8 mouse cellular contexts compared by ENCODE assay signal in genomic region chr5:53590179-53590765, GRCm38 (mm10).
DNase-seq lines count a peak whose midpoint lies in the region; ATAC-seq and TF ChIP-seq lines count a peak whose summit lies in the region.

No protein-coding gene starts in this region.

- peak overlapping the region; percentile 91 for H3K4me3 ChIP-seq in heart, embryonic 12.5 days
- H3K4me3 ChIP-seq in kidney, postnatal 0 days (replicated peaks; ENCODE audit: low read depth, low read length): peak overlapping the region; percentile 84
- H3K4me3 ChIP-seq in liver, embryonic 11.5 days (ENCODE audit: low read depth, low read length): peak overlapping the region; percentile 89
- peak overlapping the region; percentile 84 for H3K4me3 ChIP-seq in stomach, embryonic 14.5 days (ENCODE audit: low read depth, low read length)

- H3K27ac ChIP-seq in heart, embryonic 12.5 days (ENCODE audit: poor library complexity, severe bottlenecking): peak overlapping the region; percentile 98
- peak overlapping the region; percentile 99 for H3K27ac ChIP-seq in kidney, postnatal 0 days
- H3K27ac ChIP-seq in liver, embryonic 11.5 days (ENCODE audit: low read depth, low read length): peak overlapping the region; percentile 92
- peak overlapping the region; percentile 99 for H3K27ac ChIP-seq in stomach, embryonic 14.5 days (ENCODE audit: low read length)

- TF ChIP-seq CTCF in kidney, postnatal 0 days (IDR thresholded peaks at IDR 0.05; ENCODE audit: low read depth): no peak

- H3K36me3 ChIP-seq in heart, embryonic 12.5 days: no peaks in the 10 kb centered on the region
- H3K36me3 ChIP-seq in kidney, postnatal 0 days (ENCODE audit: insufficient read depth, low read length): no peaks in the 10 kb centered on the region
- H3K36me3 ChIP-seq in liver, embryonic 11.5 days (ENCODE audit: control insufficient read depth, insufficient read depth, low read length): no peaks in the 10 kb centered on the region
- H3K36me3 ChIP-seq in stomach, embryonic 14.5 days (ENCODE audit: control insufficient read depth, insufficient read depth, low read length): no peaks in the 10 kb centered on the region

- no peaks in the 10 kb centered on the region for H3K27me3 ChIP-seq in heart, embryonic 12.5 days (replicated peaks)
- H3K27me3 ChIP-seq in kidney, postnatal 0 days (ENCODE audit: insufficient read depth, low read length): no peaks in the 10 kb centered on the region
- no peaks in the 10 kb centered on the region for H3K27me3 ChIP-seq in liver, embryonic 11.5 days (replicated peaks; ENCODE audit: control insufficient read depth, insufficient read depth, low read length)
- no peaks in the 10 kb centered on the region for H3K27me3 ChIP-seq in stomach, embryonic 14.5 days (ENCODE audit: control insufficient read depth, insufficient read depth, low read length)

- peak; percentile 71 for ATAC-seq in erythroid progenitor cell, adult 5-6 weeks (replicated peaks; ENCODE audit: low FRiP score, poor library complexity, severe bottlenecking)
- ATAC-seq in heart, embryonic 12.5 days (ENCODE audit: insufficient number of reproducible peaks, low FRiP score): peak; percentile 89
- ATAC-seq in kidney, postnatal 0 days (replicated peaks; ENCODE audit: low FRiP score, low read depth): peak; percentile 90
- ATAC-seq in liver, embryonic 11.5 days (replicated peaks; ENCODE audit: low FRiP score): peak; percentile 84
- peak; percentile 88 for ATAC-seq in stomach, embryonic 14.5 days (ENCODE audit: insufficient number of reproducible peaks, insufficient read depth, low FRiP score, low read depth)

- DNase-seq in CD4-positive helper T cell, adult 2 months (ENCODE audit: low read depth, low spot score): peak; percentile 93
- peak; percentile 97 for DNase-seq in brain, embryonic 18.5 days (ENCODE audit: low read depth, low spot score)
- DNase-seq in kidney, postnatal 0 days (ENCODE audit: low spot score): peak; percentile 98
- peak; percentile 99 for DNase-seq in liver, embryonic 11.5 days (ENCODE audit: low spot score)
- peak; percentile 94 for DNase-seq in naive thymus-derived CD4-positive, alpha-beta T cell, adult 2 months (ENCODE audit: low read depth)

- peak overlapping the region; percentile 97 for H3K9ac ChIP-seq in heart, embryonic 12.5 days
- H3K9ac ChIP-seq in kidney, postnatal 0 days (ENCODE audit: low read depth, low read length): peak overlapping the region; percentile 97
- peak overlapping the region; percentile 88 for H3K9ac ChIP-seq in liver, embryonic 11.5 days (ENCODE audit: low read depth, low read length)
- peak overlapping the region; percentile 95 for H3K9ac ChIP-seq in stomach, embryonic 14.5 days (replicated peaks; ENCODE audit: low read depth, low read length)

- peaks cover 16% of the 10 kb centered on the region for H3K4me1 ChIP-seq in heart, embryonic 12.5 days (replicated peaks)
- 0 out of 2 replicates have a peak, but pooled peaks cover 8% of the 10 kb centered on the region for H3K4me1 ChIP-seq in kidney, postnatal 0 days (replicated peaks; ENCODE audit: insufficient read depth, low read length)
- peaks cover 7% of the 10 kb centered on the region for H3K4me1 ChIP-seq in liver, embryonic 11.5 days (replicated peaks; ENCODE audit: control insufficient read depth, insufficient read depth, low read length)
- H3K4me1 ChIP-seq in stomach, embryonic 14.5 days (ENCODE audit: control insufficient read depth, insufficient read depth, low read length): peaks cover 18% of the 10 kb centered on the region; the same call in 1 of the 2 replicates

- WGBS in heart, embryonic 12.5 days: 1% methylated on average over 59 of the region's 59 CpGs
- 2% methylated on average over 58 of the region's 59 CpGs for WGBS in kidney, postnatal 0 days
- under 1% methylated on average over 56 of the region's 59 CpGs for WGBS in liver, embryonic 11.5 days
- under 1% methylated on average over 51 of the region's 59 CpGs for WGBS in stomach, embryonic 14.5 days

- no peaks in the 10 kb centered on the region for H3K9me3 ChIP-seq in heart, embryonic 12.5 days (replicated peaks)
- H3K9me3 ChIP-seq in kidney, postnatal 0 days (replicated peaks; ENCODE audit: low read length): no peaks in the 10 kb centered on the region
- no peaks in the 10 kb centered on the region for H3K9me3 ChIP-seq in liver, embryonic 11.5 days (ENCODE audit: control insufficient read depth, low read length)
- H3K9me3 ChIP-seq in stomach, embryonic 14.5 days (ENCODE audit: control insufficient read depth, low read depth, low read length): no peaks in the 10 kb centered on the region

- peak overlapping the region; percentile 98 for H3K4me2 ChIP-seq in heart, embryonic 12.5 days
- H3K4me2 ChIP-seq in kidney, postnatal 0 days (ENCODE audit: low read length): peak overlapping the region; percentile 100
- peak overlapping the region; percentile 91 for H3K4me2 ChIP-seq in liver, embryonic 11.5 days
- H3K4me2 ChIP-seq in stomach, embryonic 14.5 days (replicated peaks; ENCODE audit: low read depth, low read length): peak overlapping the region; percentile 90

Comparison
In these comparisons a context has a peak if more than half of its experiments do, and no peak if none do; other contexts are left out.
1. Peak in every context shown above with its lines: DNase-seq, ATAC-seq, H3K4me3 ChIP-seq and H3K27ac ChIP-seq.